Mouse (Mus musculus) bone marrow macrophage, adult 2 months (primary cell): ENCODE data around the gene Mocs1.

Source experiments
- CTCF ChIP-seq: IDR thresholded peaks from 2 replicates; pipeline ENCODE4 v1.5.1; 2012; ENCODE audit warnings: low read depth, mild to moderate bottlenecking, low read length, moderate library complexity
- POLR2A ChIP-seq: IDR thresholded peaks from 2 replicates; pipeline ENCODE4 v1.6.1; 2012; ENCODE audit warnings: mild to moderate bottlenecking, low read depth, low read length, borderline replicate concordance

DNA sequence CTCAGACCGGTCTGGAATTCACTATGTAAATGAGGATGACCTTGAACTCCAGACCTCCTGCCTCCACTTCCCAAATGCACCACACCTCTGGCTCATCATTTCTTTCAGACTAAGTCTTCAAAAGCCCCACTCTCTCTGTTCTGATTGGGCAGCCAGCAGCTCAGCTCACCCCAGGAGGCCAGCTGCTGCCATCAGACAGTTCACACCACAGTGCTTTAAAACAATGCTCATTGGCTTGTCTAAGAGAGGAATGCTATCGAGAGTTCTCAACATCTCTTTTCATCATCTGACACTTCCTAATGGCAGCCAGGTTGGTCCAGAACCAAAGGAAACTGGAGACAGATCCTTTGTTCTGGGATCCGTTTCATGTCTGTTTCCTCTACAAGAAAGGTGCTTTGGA is 70.0 kb downstream of the Mocs1 start:
- TF ChIP-seq POLR2A (no peak), CTCF (no peak)
